Mouse (Mus musculus): ENCODE data around the gene B3gnt4. TPM values are rescaled to one million over a fixed set of nuclear protein-coding genes. Genes with fewer than 3 reads are reported as not detected.
A peak's percentile ranks its signal among the peaks of the same experiment; 100 is the strongest.
"Not testable (repeated sequence)": the region's sequence is repeated elsewhere in the genome, so short reads cannot be mapped to it uniquely, and the experiment has no call there.

B3gnt4 gene
- polyA plus RNA-seq, 1 experiment from 2014 or later, result 1.1 TPM

- no peaks in the 10 kb centered on the region for H3K4me1 ChIP-seq (replicated peaks; ENCODE audit: control insufficient read depth, insufficient read depth, low read length)
- H3K9me3 ChIP-seq (ENCODE audit: control insufficient read depth, low read length), result no peaks in the 10 kb centered on the region
- no peak for ATAC-seq (replicated peaks; ENCODE audit: low FRiP score)
- no peak overlapping the region for H3K4me2 ChIP-seq (ENCODE audit: low read depth, low read length, severe bottlenecking)
- H3K27me3 ChIP-seq (ENCODE audit: control insufficient read depth, insufficient read depth, low read length), result no peaks in the 10 kb centered on the region
- no peak overlapping the region for H3K27ac ChIP-seq (ENCODE audit: low read depth, low read length)
- no peaks in the 10 kb centered on the region for H3K36me3 ChIP-seq (ENCODE audit: control insufficient read depth, insufficient read depth, low read length)
- 57% methylated on average over 4 of the region's 4 CpGs for WGBS
- DNase-seq (ENCODE audit: low spot score), result no peak
- no peak overlapping the region for H3K9ac ChIP-seq (ENCODE audit: low read length)
- no peak overlapping the region for H3K4me3 ChIP-seq (ENCODE audit: low read depth, low read length)
Observed at GRCm38 (mm10) chr5:123499717-123500116, 10.5 kb upstream of the B3gnt4 start.

GRCm38 (mm10) chr5:123501973-123502372 lies 8.3 kb upstream of the B3gnt4 start:
- no peak for ATAC-seq (replicated peaks; ENCODE audit: low FRiP score)
- 86% methylated on average over 4 of the region's 4 CpGs for WGBS
- DNase-seq (ENCODE audit: low spot score), result no peak
- Histone ChIP-seq H3K27ac (ENCODE audit: low read depth, low read length) (no peak overlapping the region), H3K4me1 (replicated peaks; ENCODE audit: control insufficient read depth, insufficient read depth, low read length) (no peaks in the 10 kb centered on the region), H3K4me3 (ENCODE audit: low read depth, low read length) (no peak overlapping the region), H3K9me3 (ENCODE audit: control insufficient read depth, low read length) (no peaks in the 10 kb centered on the region), H3K9ac (ENCODE audit: low read length) (no peak overlapping the region), H3K36me3 (ENCODE audit: control insufficient read depth, insufficient read depth, low read length) (no peaks in the 10 kb centered on the region), H3K27me3 (ENCODE audit: control insufficient read depth, insufficient read depth, low read length) (no peaks in the 10 kb centered on the region), H3K4me2 (ENCODE audit: low read depth, low read length, severe bottlenecking) (no peak overlapping the region)

GRCm38 (mm10) chr5:123507936-123508723 lies 2.1 kb upstream of the B3gnt4 start:
- ATAC-seq (replicated peaks; ENCODE audit: low FRiP score) (peak; percentile 92), DNase-seq (ENCODE audit: low spot score) (peak; percentile 95)
- WGBS, result under 1% methylated on average over 59 of the region's 59 CpGs
- peak overlapping the region; percentile 71 for H3K4me2 ChIP-seq (ENCODE audit: low read depth, low read length, severe bottlenecking)
- H3K9me3 ChIP-seq (ENCODE audit: control insufficient read depth, low read length), result no peaks in the 10 kb centered on the region
- H3K4me3 ChIP-seq (ENCODE audit: low read depth, low read length), result peak overlapping the region; percentile 48
- H3K4me1 ChIP-seq (replicated peaks; ENCODE audit: control insufficient read depth, insufficient read depth, low read length), result peaks cover 2% of the 10 kb centered on the region; the same call in 1 of the 2 replicates
- peak overlapping the region; percentile 68 for H3K9ac ChIP-seq (ENCODE audit: low read length)
- H3K36me3 ChIP-seq (ENCODE audit: control insufficient read depth, insufficient read depth, low read length), result no peaks in the 10 kb centered on the region
- no peaks in the 10 kb centered on the region for H3K27me3 ChIP-seq (ENCODE audit: control insufficient read depth, insufficient read depth, low read length)
- H3K27ac ChIP-seq (ENCODE audit: low read depth, low read length), result no peak overlapping the region

- Histone ChIP-seq H3K36me3 (ENCODE audit: control insufficient read depth, insufficient read depth, low read length) (no peaks in the 10 kb centered on the region), H3K4me3 (ENCODE audit: low read depth, low read length) (peak overlapping the region; percentile 48), H3K9ac (ENCODE audit: low read length) (peak overlapping the region; percentile 68), H3K9me3 (ENCODE audit: control insufficient read depth, low read length) (no peaks in the 10 kb centered on the region), H3K27ac (ENCODE audit: low read depth, low read length) (no peak overlapping the region), H3K27me3 (ENCODE audit: control insufficient read depth, insufficient read depth, low read length) (no peaks in the 10 kb centered on the region), H3K4me1 (replicated peaks; ENCODE audit: control insufficient read depth, insufficient read depth, low read length) (peaks cover 2% of the 10 kb centered on the region; the same call in 1 of the 2 replicates), H3K4me2 (ENCODE audit: low read depth, low read length, severe bottlenecking) (peak overlapping the region; percentile 71)
- ATAC-seq (replicated peaks; ENCODE audit: low FRiP score), result no peak
- WGBS, result 8% methylated on average over 12 of the region's 12 CpGs
- DNase-seq (ENCODE audit: low spot score), result no peak
Observed at GRCm38 (mm10) chr5:123508921-123509320, 1.3 kb upstream of the B3gnt4 start.

- H3K27ac ChIP-seq (ENCODE audit: low read depth, low read length); H3K4me1 ChIP-seq (replicated peaks; ENCODE audit: control insufficient read depth, insufficient read depth, low read length); H3K27me3 ChIP-seq (ENCODE audit: control insufficient read depth, insufficient read depth, low read length); H3K9me3 ChIP-seq (ENCODE audit: control insufficient read depth, low read length); H3K4me3 ChIP-seq (ENCODE audit: low read depth, low read length); ATAC-seq (replicated peaks; ENCODE audit: low FRiP score); H3K36me3 ChIP-seq (ENCODE audit: control insufficient read depth, insufficient read depth, low read length); H3K9ac ChIP-seq (ENCODE audit: low read length); H3K4me2 ChIP-seq (ENCODE audit: low read depth, low read length, severe bottlenecking); DNase-seq (ENCODE audit: low spot score): not testable (repeated sequence)
- WGBS, result 76% methylated on average over 3 of the region's 3 CpGs
Observed at GRCm38 (mm10) chr5:123511426-123511825, 1.2 kb downstream of the B3gnt4 start.

GRCm38 (mm10) chr5:123512102-123512501 lies 1.8 kb downstream of the B3gnt4 start:
- Histone ChIP-seq H3K4me2 (ENCODE audit: low read depth, low read length, severe bottlenecking) (no peak overlapping the region), H3K27ac (ENCODE audit: low read depth, low read length) (no peak overlapping the region), H3K4me3 (ENCODE audit: low read depth, low read length) (no peak overlapping the region), H3K27me3 (ENCODE audit: control insufficient read depth, insufficient read depth, low read length) (no peaks in the 10 kb centered on the region), H3K4me1 (replicated peaks; ENCODE audit: control insufficient read depth, insufficient read depth, low read length) (peaks cover 2% of the 10 kb centered on the region; the same call in 1 of the 2 replicates), H3K9ac (ENCODE audit: low read length) (no peak overlapping the region), H3K9me3 (ENCODE audit: control insufficient read depth, low read length) (no peaks in the 10 kb centered on the region), H3K36me3 (ENCODE audit: control insufficient read depth, insufficient read depth, low read length) (no peaks in the 10 kb centered on the region)
- ATAC-seq (replicated peaks; ENCODE audit: low FRiP score) (no peak), DNase-seq (ENCODE audit: low spot score) (no peak)
- WGBS, result 79% methylated on average over 3 of the region's 3 CpGs

GRCm38 (mm10) chr5:123514871-123515270 lies 4.6 kb downstream of the B3gnt4 start:
- 92% methylated on average over 5 of the region's 5 CpGs for WGBS
- no peak for ATAC-seq (replicated peaks; ENCODE audit: low FRiP score)
- no peaks in the 10 kb centered on the region for H3K36me3 ChIP-seq (ENCODE audit: control insufficient read depth, insufficient read depth, low read length)
- no peak overlapping the region for H3K4me3 ChIP-seq (ENCODE audit: low read depth, low read length)
- no peaks in the 10 kb centered on the region for H3K9me3 ChIP-seq (ENCODE audit: control insufficient read depth, low read length)
- H3K4me1 ChIP-seq (replicated peaks; ENCODE audit: control insufficient read depth, insufficient read depth, low read length), result no peaks in the 10 kb centered on the region
- no peak overlapping the region for H3K4me2 ChIP-seq (ENCODE audit: low read depth, low read length, severe bottlenecking)
- no peak for DNase-seq (ENCODE audit: low spot score)
- H3K27ac ChIP-seq (ENCODE audit: low read depth, low read length), result no peak overlapping the region
- H3K27me3 ChIP-seq (ENCODE audit: control insufficient read depth, insufficient read depth, low read length), result no peaks in the 10 kb centered on the region
- H3K9ac ChIP-seq (ENCODE audit: low read length), result no peak overlapping the region

- peak; percentile 18 for DNase-seq (ENCODE audit: low spot score)
- no peak overlapping the region for H3K4me2 ChIP-seq (ENCODE audit: low read depth, low read length, severe bottlenecking)
- H3K9ac ChIP-seq (ENCODE audit: low read length), result no peak overlapping the region
- H3K4me1 ChIP-seq (replicated peaks; ENCODE audit: control insufficient read depth, insufficient read depth, low read length), result peaks cover 9% of the 10 kb centered on the region
- H3K9me3 ChIP-seq (ENCODE audit: control insufficient read depth, low read length), result no peaks in the 10 kb centered on the region
- no peak for ATAC-seq (replicated peaks; ENCODE audit: low FRiP score)
- no peak overlapping the region for H3K4me3 ChIP-seq (ENCODE audit: low read depth, low read length)
- 91% methylated on average over 9 of the region's 9 CpGs for WGBS
- no peaks in the 10 kb centered on the region for H3K27me3 ChIP-seq (ENCODE audit: control insufficient read depth, insufficient read depth, low read length)
- no peak overlapping the region for H3K27ac ChIP-seq (ENCODE audit: low read depth, low read length)
- H3K36me3 ChIP-seq (ENCODE audit: control insufficient read depth, insufficient read depth, low read length), result no peaks in the 10 kb centered on the region
Observed at GRCm38 (mm10) chr5:123520666-123521065, 10.4 kb downstream of the B3gnt4 start.

- no peak overlapping the region for H3K4me2 ChIP-seq (ENCODE audit: low read depth, low read length, severe bottlenecking)
- H3K4me1 ChIP-seq (replicated peaks; ENCODE audit: control insufficient read depth, insufficient read depth, low read length), result peaks cover 9% of the 10 kb centered on the region
- peak; percentile 20 for DNase-seq (ENCODE audit: low spot score)
- no peaks in the 10 kb centered on the region for H3K27me3 ChIP-seq (ENCODE audit: control insufficient read depth, insufficient read depth, low read length)
- H3K36me3 ChIP-seq (ENCODE audit: control insufficient read depth, insufficient read depth, low read length), result no peaks in the 10 kb centered on the region
- no peak for ATAC-seq (replicated peaks; ENCODE audit: low FRiP score)
- 82% methylated on average over 1 of the region's 1 CpGs for WGBS
- H3K9me3 ChIP-seq (ENCODE audit: control insufficient read depth, low read length), result no peaks in the 10 kb centered on the region
- H3K27ac ChIP-seq (ENCODE audit: low read depth, low read length), result no peak overlapping the region
- no peak overlapping the region for H3K9ac ChIP-seq (ENCODE audit: low read length)
- no peak overlapping the region for H3K4me3 ChIP-seq (ENCODE audit: low read depth, low read length)
Observed at GRCm38 (mm10) chr5:123521621-123522020, 11.4 kb downstream of the B3gnt4 start.

Measured in forebrain, embryonic 11.5 days (tissue).